In the genomic region with DNA sequence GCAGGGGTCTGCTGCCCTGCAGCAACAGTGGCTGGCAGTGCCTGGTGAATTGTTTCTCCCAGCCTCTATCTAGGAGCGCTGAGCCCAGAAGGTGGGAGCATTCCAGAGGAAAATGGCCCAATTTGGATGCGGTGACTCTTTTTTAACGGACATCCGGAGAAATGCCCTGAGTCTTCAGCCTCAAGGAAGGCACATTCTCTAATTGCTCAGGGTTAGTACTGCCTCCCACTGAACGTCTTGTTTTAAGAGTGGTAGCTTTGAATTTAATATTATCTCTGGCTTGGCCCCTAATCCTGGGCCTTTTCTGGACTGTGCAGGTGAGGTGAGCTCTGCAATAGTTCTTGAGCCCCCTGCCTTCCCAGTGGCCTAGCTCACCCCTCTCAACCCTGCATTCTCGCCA, we compare ENCODE assay signal across 28 mouse cellular contexts. TPM values are rescaled to one million over a fixed set of nuclear protein-coding genes. Genes with fewer than 3 reads are reported as not detected.
A peak's percentile ranks its signal among the peaks of the same experiment; 100 is the strongest.
DNase-seq lines count a peak whose midpoint lies in the region; ATAC-seq and TF ChIP-seq lines count a peak whose summit lies in the region.
"Had no signal": no experiment of that assay in that cellular context is flagged by ENCODE, and none has a peak within 500 bp of the region (broad histone marks: within the 10 kb centered on the region; RNA-seq: fewer than 3 reads in every experiment).

Gene Cyp26c1 (plus strand): TSS at position 301 of the 400 bp plus-strand sequence.

- DNase-seq in heart, postnatal 4 days: no peak
- no peak for DNase-seq in lung, postnatal 0 days (ENCODE audit: low spot score)
- DNase-seq in gastrocnemius, postnatal 36 days: no peak
- no peak for DNase-seq in liver
- DNase-seq: adrenal gland, adult 8-10 months; B cell, adult 2 months; cerebellum, adult 11-12 months; gastrocnemius, postnatal 14 days; heart, adult 2 months; kidney, adult 18-20 months; kidney, postnatal 10 days; lung, postnatal 14 days had no signal

- 22% methylated on average over 6 of the region's 6 CpGs for WGBS in heart, embryonic 13.5 days
- 9% methylated on average over 6 of the region's 6 CpGs for whole genome bisulfite sequencing in lung, embryonic 15.5 days
- 31% methylated on average over 6 of the region's 6 CpGs for WGBS in lung, postnatal 0 days
- WGBS in embryonic facial prominence, embryonic 12.5 days: 2% methylated on average over 6 of the region's 6 CpGs
- 4% methylated on average over 6 of the region's 6 CpGs for WGBS in limb, embryonic 13.5 days

- H3K27ac ChIP-seq in heart, embryonic 13.5 days (replicated peaks): no peak within 1 kb of the TSS
- H3K27ac ChIP-seq in lung, embryonic 15.5 days: no peak within 1 kb of the TSS
- no peak within 1 kb of the TSS for H3K27ac ChIP-seq in lung, postnatal 0 days (ENCODE audit: low read length)
- no peak within 1 kb of the TSS for H3K27ac ChIP-seq in embryonic facial prominence, embryonic 12.5 days
- H3K27ac ChIP-seq in limb, embryonic 13.5 days: no peak within 1 kb of the TSS
- H3K27ac ChIP-seq: forebrain, embryonic 10.5 days; heart, adult 2 months; limb, embryonic 15.5 days had no signal

- peaks cover 86% of the 10 kb centered on the region for H3K27me3 ChIP-seq in heart, embryonic 13.5 days (replicated peaks)
- peaks cover 84% of the 10 kb centered on the region for H3K27me3 ChIP-seq in lung, embryonic 15.5 days
- peaks cover 61% of the 10 kb centered on the region for H3K27me3 ChIP-seq in lung, postnatal 0 days (replicated peaks; ENCODE audit: insufficient read depth, low read length)
- H3K27me3 ChIP-seq in embryonic facial prominence, embryonic 12.5 days: peaks cover 78% of the 10 kb centered on the region
- peaks cover 94% of the 10 kb centered on the region for H3K27me3 ChIP-seq in limb, embryonic 13.5 days
- H3K27me3 ChIP-seq: CH12.LX had no signal

- no peak within 1 kb of the TSS for H3K9ac ChIP-seq in heart, embryonic 13.5 days
- H3K9ac ChIP-seq in lung, embryonic 15.5 days: no peak within 1 kb of the TSS
- no peak within 1 kb of the TSS for H3K9ac ChIP-seq in lung, postnatal 0 days (replicated peaks; ENCODE audit: low read depth)
- no peak within 1 kb of the TSS for H3K9ac ChIP-seq in embryonic facial prominence, embryonic 12.5 days
- no peak within 1 kb of the TSS for H3K9ac ChIP-seq in limb, embryonic 13.5 days
- H3K9ac ChIP-seq: limb, embryonic 15.5 days had no signal

- no peak for TF ChIP-seq CTCF in lung, postnatal 0 days (IDR thresholded peaks at IDR 0.05)

- TF ChIP-seq EP300 in lung, postnatal 0 days (IDR thresholded peaks at IDR 0.05): no peak

- peaks cover 22% of the 10 kb centered on the region for H3K4me1 ChIP-seq in heart, embryonic 13.5 days
- H3K4me1 ChIP-seq in lung, embryonic 15.5 days: 0 out of 2 replicates have a peak, but pooled peaks cover 3% of the 10 kb centered on the region
- no peaks in the 10 kb centered on the region for H3K4me1 ChIP-seq in lung, postnatal 0 days (ENCODE audit: insufficient read depth, low read depth, low read length)
- peaks cover 6% of the 10 kb centered on the region for H3K4me1 ChIP-seq in embryonic facial prominence, embryonic 12.5 days
- H3K4me1 ChIP-seq in limb, embryonic 13.5 days: peaks cover 28% of the 10 kb centered on the region

- no peaks in the 10 kb centered on the region for H3K9me3 ChIP-seq in heart, embryonic 13.5 days
- H3K9me3 ChIP-seq in lung, embryonic 15.5 days: no peaks in the 10 kb centered on the region
- H3K9me3 ChIP-seq in lung, postnatal 0 days (ENCODE audit: low read length): no peaks in the 10 kb centered on the region
- H3K9me3 ChIP-seq in embryonic facial prominence, embryonic 12.5 days: no peaks in the 10 kb centered on the region
- no peaks in the 10 kb centered on the region for H3K9me3 ChIP-seq in limb, embryonic 13.5 days
- H3K9me3 ChIP-seq: forebrain, embryonic 10.5 days; limb, embryonic 15.5 days had no signal

- H3K4me2 ChIP-seq in heart, embryonic 13.5 days: peak within 1 kb of the TSS; percentile 16
- no peak within 1 kb of the TSS for H3K4me2 ChIP-seq in lung, embryonic 15.5 days
- no peak within 1 kb of the TSS for H3K4me2 ChIP-seq in lung, postnatal 0 days (replicated peaks; ENCODE audit: low read depth, low read length)
- H3K4me2 ChIP-seq in embryonic facial prominence, embryonic 12.5 days (replicated peaks): peak within 1 kb of the TSS; percentile 32; the same call in 1 of the 2 replicates
- H3K4me2 ChIP-seq in limb, embryonic 13.5 days (replicated peaks): peak within 1 kb of the TSS; percentile 39; the same call in 1 of the 2 replicates
- H3K4me2 ChIP-seq: midbrain, embryonic 11.5 days had no signal

- intact Hi-C loops in gastrocnemius, postnatal 36 days (cut with DNase I): no loop called here

- 0 out of 2 replicates have a peak, but pooled peaks cover 2% of the 10 kb centered on the region for H3K36me3 ChIP-seq in heart, embryonic 13.5 days
- H3K36me3 ChIP-seq in lung, embryonic 15.5 days: no peaks in the 10 kb centered on the region
- H3K36me3 ChIP-seq in lung, postnatal 0 days (ENCODE audit: insufficient read depth, low read length): no peaks in the 10 kb centered on the region
- no peaks in the 10 kb centered on the region for H3K36me3 ChIP-seq in embryonic facial prominence, embryonic 12.5 days
- no peaks in the 10 kb centered on the region for H3K36me3 ChIP-seq in limb, embryonic 13.5 days
- H3K36me3 ChIP-seq: forebrain, embryonic 10.5 days; limb, embryonic 15.5 days had no signal

- H3K4me3 ChIP-seq in heart, embryonic 13.5 days: 0 out of 2 replicates have a peak within 1 kb of the TSS, but pooled peaks have one; percentile 21
- no peak within 1 kb of the TSS for H3K4me3 ChIP-seq in lung, embryonic 15.5 days
- H3K4me3 ChIP-seq in lung, postnatal 0 days (ENCODE audit: low read depth, low read length): no peak within 1 kb of the TSS
- H3K4me3 ChIP-seq in embryonic facial prominence, embryonic 12.5 days: peak within 1 kb of the TSS; percentile 4; the same call in 1 of the 2 replicates
- H3K4me3 ChIP-seq in limb, embryonic 13.5 days: peak within 1 kb of the TSS; percentile 15
- H3K4me3 ChIP-seq: heart, adult 2 months had no signal

- ATAC-seq in heart, embryonic 13.5 days (ENCODE audit: extremely low read depth, insufficient number of reproducible peaks, low FRiP score, low TSS enrichment): no peak
- 0 out of 2 replicates have a peak, but pooled peaks have one; percentile 31 for ATAC-seq in lung, embryonic 15.5 days (ENCODE audit: borderline replicate concordance, extremely low read depth, low FRiP score, low TSS enrichment)
- no peak for ATAC-seq in lung, postnatal 0 days
- no peak for ATAC-seq in embryonic facial prominence, embryonic 12.5 days (ENCODE audit: insufficient number of reproducible peaks, insufficient read depth, low FRiP score, low TSS enrichment)
- ATAC-seq in limb, embryonic 13.5 days (ENCODE audit: low FRiP score, low read depth): no peak; the same call in 1 of the 2 replicates
- ATAC-seq: activated CD4-positive, CD25-positive, alpha-beta regulatory T cell, adult 4 months had no signal

RNA-seq across cellular contexts. Expression of gene Cyp26c1, which starts in this region (rescaled TPM):
- polyA plus RNA-seq in heart, embryonic 13.5 days (2015; fragmentation: Nextera tagmentation; extraction: Ambion mirVana): not detected in 2 replicates
- total RNA-seq in heart, postnatal 4 days (2021): not detected
- polyA plus RNA-seq in lung, embryonic 15.5 days (2015; fragmentation: Nextera tagmentation; extraction: Ambion mirVana): not detected in 2 replicates
- not detected in 2 replicates for polyA plus RNA-seq in lung, postnatal 0 days (2015; fragmentation: Nextera tagmentation; extraction: Ambion mirVana)
- 1.0 and 1.1 TPM in 2 replicates for polyA plus RNA-seq in embryonic facial prominence, embryonic 12.5 days (2016; fragmentation: Nextera tagmentation; extraction: Ambion mirVana)
- 0.14 and 0.24 TPM in 2 replicates for polyA plus RNA-seq in limb, embryonic 13.5 days (2015; fragmentation: Nextera tagmentation; extraction: Ambion mirVana)
- not detected for total RNA-seq in gastrocnemius, postnatal 36 days (2021)
- total RNA-seq: CH12.LX; gastrocnemius, postnatal 14 days; heart, adult 2 months; left cerebral cortex, postnatal 14 days; megakaryocyte progenitor cell, adult 5-6 weeks; midbrain, postnatal 0 days had no signal
- polyA plus RNA-seq: activated CD4-positive, CD25-positive, alpha-beta regulatory T cell, adult 4 months; cortical plate, adult 2 months; forebrain, embryonic 16.5 days; heart, adult 2 months; heart, postnatal 0 days; limb, embryonic 15.5 days; liver, embryonic 16.5 days; midbrain, embryonic 11.5 days; midbrain, postnatal 0 days had no signal

Comparison
In these comparisons a context has a peak if more than half of its experiments do, and no peak if none do; other contexts are left out.
1. Peak in ATAC-seq in lung, embryonic 15.5 days; RNA of the gene not detected or under 1 TPM.
2. H3K4me2 ChIP-seq: peak in heart, embryonic 13.5 days (single experiment), embryonic facial prominence, embryonic 12.5 days (single experiment) and limb, embryonic 13.5 days (single experiment); none in lung, embryonic 15.5 days (single experiment) and lung, postnatal 0 days (single experiment).
3. H3K4me3 ChIP-seq: peak in heart, embryonic 13.5 days (single experiment), embryonic facial prominence, embryonic 12.5 days (single experiment) and limb, embryonic 13.5 days (single experiment); none in lung, embryonic 15.5 days (single experiment) and lung, postnatal 0 days (single experiment).